Mouse (Mus musculus) hindbrain, embryonic 14.5 days (tissue): ENCODE results near the gene Slc25a16. TPM values are rescaled to one million over a fixed set of nuclear protein-coding genes. Genes with fewer than 3 reads are reported as not detected.

ENCODE experiments used
- ATAC-seq: fragments of 200-750 bp; cut with Nextera tagmentation; 2 replicates; pipeline ENCODE4 v1.8.0; 2017; ENCODE audit warnings: moderate number of reproducible peaks, mild to moderate bottlenecking, moderate TSS enrichment, moderate library complexity; ENCODE audit not compliant: low FRiP score
- DNase-seq: peaks from one replicate; pipeline ENCODE4 v3.0.0-alpha.2; 2015; ENCODE audit warnings: low spot score
- H3K27ac ChIP-seq: fragments of 300-500 bp; sonication (generic); 2 replicates; pipeline ENCODE4 v1.5.1; 2014; ENCODE audit warnings: mild to moderate bottlenecking, moderate library complexity
- H3K27me3 ChIP-seq: fragments of 300-500 bp; sonication (generic); 2 replicates; pipeline ENCODE4 v1.6.1; 2014; ENCODE audit warnings: mild to moderate bottlenecking, low read length, mixed read lengths; ENCODE audit not compliant: control insufficient read depth, insufficient read depth
- H3K36me3 ChIP-seq: fragments of 300-500 bp; sonication (generic); replicated peaks from 2 replicates; pipeline ENCODE4 v1.6.1; 2014; ENCODE audit not compliant: control insufficient read depth, insufficient read depth
- H3K4me1 ChIP-seq: fragments of 300-500 bp; sonication (generic); replicated peaks from 2 replicates; pipeline ENCODE4 v1.6.1; 2014; ENCODE audit warnings: antibody characterized with exemption, low read length, mixed read lengths; ENCODE audit not compliant: control insufficient read depth, insufficient read depth
- H3K4me2 ChIP-seq: fragments of 300-500 bp; sonication (generic); replicated peaks from 2 replicates; pipeline ENCODE4 v1.6.1; 2014; ENCODE audit warnings: mild to moderate bottlenecking, moderate library complexity
- H3K4me3 ChIP-seq: fragments of 300-500 bp; sonication (generic); replicated peaks from 2 replicates; pipeline ENCODE4 v1.5.1; 2014; ENCODE audit warnings: mild to moderate bottlenecking, low read length
- H3K9ac ChIP-seq: fragments of 300-500 bp; sonication (generic); 2 replicates; pipeline ENCODE4 v1.6.1; 2014
- H3K9me3 ChIP-seq: fragments of 300-500 bp; sonication (generic); 2 replicates; pipeline ENCODE4 v1.6.1; 2016; ENCODE audit warnings: low read length; ENCODE audit not compliant: control insufficient read depth
- WGBS: fragments of 180-500 bp; shearing (Covaris S2); extraction: QIAGEN DNeasy Blood & Tissue Kit; methylation state at CpG from one replicate; pipeline ENCODE4 v1.1.7; 2014; 5-methylcytosine and 5-hydroxymethylcytosine counted together
- polyA plus RNA-seq: library from polyadenylated mRNA; unstranded; fragments of >200 nt; fragmentation: Nextera tagmentation; extraction: Ambion mirVana; gene quantifications from 2 replicates; pipeline ENCODE4 v1.2.1, GENCODE M21; 2014

Slc25a16 gene
- polyA plus RNA-seq, 1 experiment from 2014 or later: 17.0 TPM

- no peak overlapping the region for H3K27ac ChIP-seq
- DNase-seq: no peak
- H3K9me3 ChIP-seq: no peaks in the 10 kb centered on the region
- peaks cover 68% of the 10 kb centered on the region for H3K36me3 ChIP-seq
- H3K4me3 ChIP-seq: no peak overlapping the region
- no peaks in the 10 kb centered on the region for H3K4me1 ChIP-seq
- no peaks in the 10 kb centered on the region for H3K27me3 ChIP-seq
- no peak for ATAC-seq
- H3K4me2 ChIP-seq: no peak overlapping the region
- H3K9ac ChIP-seq: no peak overlapping the region
- WGBS: 97% methylated on average over 1 of the region's 1 CpGs
These were observed 11.9 kb downstream of the Slc25a16 start for GRCm38 (mm10) chr10:62932381-62932780.

- Histone ChIP-seq H3K4me3 (no peak overlapping the region), H3K4me2 (no peak overlapping the region), H3K36me3 (peaks cover 51% of the 10 kb centered on the region), H3K9ac (no peak overlapping the region), H3K4me1 (no peaks in the 10 kb centered on the region), H3K27me3 (no peaks in the 10 kb centered on the region), H3K9me3 (no peaks in the 10 kb centered on the region), H3K27ac (no peak overlapping the region)
- no peak for DNase-seq
- ATAC-seq: no peak
- 91% methylated on average over 10 of the region's 10 CpGs for WGBS
These were observed 24.6 kb downstream of the Slc25a16 start for GRCm38 (mm10) chr10:62944975-62945580.

- Histone ChIP-seq H3K4me1 (no peaks in the 10 kb centered on the region), H3K9ac (peak within 1 kb of the TSS; percentile 66), H3K4me2 (peak within 1 kb of the TSS; percentile 69), H3K9me3 (no peaks in the 10 kb centered on the region), H3K27ac (peak within 1 kb of the TSS; percentile 74), H3K4me3 (peak within 1 kb of the TSS; percentile 65), H3K36me3 (peaks cover 41% of the 10 kb centered on the region), H3K27me3 (no peaks in the 10 kb centered on the region)
- DNase-seq (peak; percentile 87), ATAC-seq (peak; percentile 93)
- under 1% methylated on average over 66 of the region's 68 CpGs for WGBS
These were observed 26.5 kb downstream of the Slc25a16 start, which contains the start of gene Dna2 for GRCm38 (mm10) chr10:62946738-62947471. Gene Dna2, plus strand, starts transcription at chr10:62947026.

- WGBS: 94% methylated on average over 7 of the region's 7 CpGs
- H3K9me3 ChIP-seq: no peaks in the 10 kb centered on the region
These were observed 28.1 kb downstream of the Slc25a16 start for GRCm38 (mm10) chr10:62948551-62948950.

GRCm38 (mm10) chr10:62963956-62964355 is 43.5 kb downstream of the Slc25a16 start:
- Histone ChIP-seq H3K4me1 (no peaks in the 10 kb centered on the region), H3K27me3 (no peaks in the 10 kb centered on the region), H3K27ac (no peak overlapping the region), H3K4me2 (no peak overlapping the region), H3K36me3 (peaks cover 63% of the 10 kb centered on the region), H3K9me3 (no peaks in the 10 kb centered on the region), H3K4me3 (no peak overlapping the region), H3K9ac (no peak overlapping the region)
- WGBS: 95% methylated on average over 7 of the region's 7 CpGs
- DNase-seq (no peak), ATAC-seq (no peak)

More at GRCm38 (mm10) chr10:62948551-62948950, 28.1 kb downstream of the Slc25a16 start:
- H3K4me1 ChIP-seq: no peaks in the 10 kb centered on the region
- no peak overlapping the region for H3K4me2 ChIP-seq
- no peaks in the 10 kb centered on the region for H3K27me3 ChIP-seq
- ATAC-seq: no peak
- DNase-seq: no peak
- H3K4me3 ChIP-seq: no peak overlapping the region
- H3K9ac ChIP-seq: no peak overlapping the region
- peaks cover 24% of the 10 kb centered on the region for H3K36me3 ChIP-seq
- no peak overlapping the region for H3K27ac ChIP-seq

- Histone ChIP-seq H3K4me3 (no peak overlapping the region), H3K4me1 (no peaks in the 10 kb centered on the region), H3K9ac (no peak overlapping the region), H3K36me3 (peaks cover 60% of the 10 kb centered on the region), H3K9me3 (no peaks in the 10 kb centered on the region), H3K27me3 (no peaks in the 10 kb centered on the region), H3K4me2 (no peak overlapping the region), H3K27ac (no peak overlapping the region)
- ATAC-seq (no peak), DNase-seq (no peak)
- WGBS: 96% methylated on average over 11 of the region's 11 CpGs
These were observed 45.4 kb downstream of the Slc25a16 start for GRCm38 (mm10) chr10:62965796-62966195.

- DNase-seq: no peak
- Histone ChIP-seq H3K27ac (no peak overlapping the region), H3K9me3 (no peaks in the 10 kb centered on the region), H3K4me3 (no peak overlapping the region), H3K4me1 (no peaks in the 10 kb centered on the region), H3K9ac (no peak overlapping the region), H3K27me3 (no peaks in the 10 kb centered on the region), H3K4me2 (no peak overlapping the region), H3K36me3 (peaks cover 56% of the 10 kb centered on the region)
- ATAC-seq: no peak
- WGBS: 95% methylated on average over 15 of the region's 15 CpGs
These were observed 45.9 kb downstream of the Slc25a16 start for GRCm38 (mm10) chr10:62966291-62966690.

GRCm38 (mm10) chr10:62971821-62972220 is 51.4 kb downstream of the Slc25a16 start:
- ATAC-seq (no peak; the same call in 1 of the 2 replicates), DNase-seq (no peak)
- no peaks in the 10 kb centered on the region for H3K27me3 ChIP-seq
- H3K36me3 ChIP-seq: peaks cover 21% of the 10 kb centered on the region
- H3K4me2 ChIP-seq: no peak overlapping the region
- H3K4me3 ChIP-seq: no peak overlapping the region
- no peak overlapping the region for H3K27ac ChIP-seq
- H3K4me1 ChIP-seq: no peaks in the 10 kb centered on the region
- H3K9ac ChIP-seq: no peak overlapping the region
- H3K9me3 ChIP-seq: no peaks in the 10 kb centered on the region
- 45% methylated on average over 16 of the region's 16 CpGs for WGBS

- Histone ChIP-seq H3K4me3 (peak overlapping the region; percentile 71), H3K4me2 (peak overlapping the region; percentile 59), H3K4me1 (peaks cover 11% of the 10 kb centered on the region; the same call in 1 of the 2 replicates), H3K36me3 (peaks cover 22% of the 10 kb centered on the region), H3K27ac (peak overlapping the region; percentile 92), H3K9ac (peak overlapping the region; percentile 80), H3K9me3 (no peaks in the 10 kb centered on the region), H3K27me3 (no peaks in the 10 kb centered on the region)
- DNase-seq (no peak), ATAC-seq (peak; percentile 17; the same call in 1 of the 2 replicates)
- 8% methylated on average over 10 of the region's 10 CpGs for WGBS
These were observed 59.2 kb downstream of the Slc25a16 start for GRCm38 (mm10) chr10:62979667-62980038.
